Mouse (Mus musculus) CH12.LX (cell line): ENCODE results near the gene Togaram1.

Experiments used
- CTCF ChIP-seq, 2 experiments: IDR thresholded peaks in 1 of 2; conservative IDR thresholded peaks in 1 of 2; 2 replicates each; pipeline ENCODE4 v1.5.1; 2011 to 2012; ENCODE audit warnings: low read depth in 2 of 2, low read length in 2 of 2, improper control_type of control experiment in 1 of 2, inconsistent platforms in 1 of 2, mild to moderate bottlenecking in 1 of 2, moderate library complexity in 1 of 2
- EP300 ChIP-seq: IDR thresholded peaks from 2 replicates; pipeline ENCODE4 v1.6.1; 2011; ENCODE audit warnings: low read length, improper control_type of control experiment
- HCFC1 ChIP-seq: IDR thresholded peaks from 2 replicates; pipeline ENCODE4 v1.6.1; 2012; ENCODE audit warnings: low read depth, mild to moderate bottlenecking, inconsistent platforms, low read length, improper control_type of control experiment
- KAT2A ChIP-seq: IDR thresholded peaks from 2 replicates; pipeline ENCODE4 v1.6.1; 2012; ENCODE audit warnings: low read length, improper control_type of control experiment, inconsistent platforms; ENCODE audit not compliant: insufficient replicate concordance
- MAFK ChIP-seq: IDR thresholded peaks from 2 replicates; pipeline ENCODE4 v1.6.1; 2011; ENCODE audit warnings: low read length, improper control_type of control experiment; ENCODE audit not compliant: insufficient replicate concordance
- MYC ChIP-seq: IDR thresholded peaks from 2 replicates; pipeline ENCODE4 v1.6.1; 2011; ENCODE audit warnings: low read depth, mild to moderate bottlenecking, improper control_type of control experiment, low read length
- NELFE ChIP-seq: IDR thresholded peaks from 2 replicates; pipeline ENCODE4 v1.6.1; 2011; ENCODE audit warnings: low read depth, low read length, improper control_type of control experiment
- POLR2A ChIP-seq: IDR thresholded peaks from 2 replicates; pipeline ENCODE4 v1.6.1; 2011; ENCODE audit warnings: low read depth, mild to moderate bottlenecking, improper control_type of control experiment, low read length
- RCOR1 ChIP-seq: conservative IDR thresholded peaks from 2 replicates; pipeline ENCODE4 v1.6.1; 2012; ENCODE audit warnings: low read depth, mild to moderate bottlenecking, inconsistent platforms, low read length, improper control_type of control experiment
- SMC3 ChIP-seq: IDR thresholded peaks from 2 replicates; pipeline ENCODE4 v1.6.1; 2011; ENCODE audit warnings: low read depth, low read length, improper control_type of control experiment
- TCF12 ChIP-seq: IDR thresholded peaks from 2 replicates; pipeline ENCODE4 v1.6.1; 2014; ENCODE audit warnings: low read depth, mild to moderate bottlenecking, inconsistent platforms, low read length, improper control_type of control experiment

DNA sequence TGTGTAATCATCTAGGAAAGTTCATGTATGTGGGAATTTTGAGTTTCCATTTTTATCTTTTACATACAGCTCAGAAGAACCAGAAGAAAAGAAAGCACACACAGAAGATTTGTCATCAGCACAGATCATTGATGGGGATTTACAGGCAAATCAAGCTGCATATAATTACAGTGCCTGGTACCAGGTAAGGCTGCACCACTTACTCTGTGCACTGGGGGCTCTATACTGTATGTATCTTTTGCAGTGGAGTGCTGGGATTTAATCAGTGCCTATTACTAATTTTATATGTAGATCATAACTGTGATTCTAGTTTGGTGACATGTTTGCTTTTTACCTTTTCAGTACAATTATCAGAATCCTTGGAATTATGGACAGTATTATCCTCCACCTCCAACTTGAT lies 95.5 kb downstream of the Togaram1 start:
- no peak for TF ChIP-seq EP300
- no peak for TF ChIP-seq CTCF (conservative IDR thresholded peaks at IDR 0.05 in 1 of 2, IDR thresholded peaks at IDR 0.05 in 1 of 2; ENCODE audit: low read depth in 2 of 2, low read length in 2 of 2)
- TF ChIP-seq MYC = no peak
- no peak for TF ChIP-seq MAFK
- no peak for TF ChIP-seq POLR2A
- TF ChIP-seq HCFC1 = no peak
- no peak for TF ChIP-seq RCOR1
- TF ChIP-seq SMC3 = no peak
- TF ChIP-seq NELFE = no peak
- TF ChIP-seq KAT2A = no peak
- TF ChIP-seq TCF12 = no peak
